Mouse (Mus musculus) embryonic facial prominence, embryonic 10.5 days (tissue): ENCODE measurements around the gene Nfix. TPM values are rescaled to one million over a fixed set of nuclear protein-coding genes. Genes with fewer than 3 reads are reported as not detected.
A peak's percentile ranks its signal among the peaks of the same experiment; 100 is the strongest.

Experiments
- DNase-seq: peaks from one replicate; pipeline ENCODE4 v3.0.0-alpha.2; 2017; ENCODE audit warnings: low spot score
- H3K27ac ChIP-seq: fragments of 300-500 bp; sonication (generic); replicated peaks from 2 replicates; pipeline ENCODE4 v1.5.1; 2016; ENCODE audit warnings: mild to moderate bottlenecking
- H3K27me3 ChIP-seq: fragments of 300-500 bp; sonication (generic); replicated peaks from 2 replicates; pipeline ENCODE4 v1.6.1; 2016; ENCODE audit warnings: low read depth, mild to moderate bottlenecking; ENCODE audit not compliant: poor library complexity, severe bottlenecking
- H3K36me3 ChIP-seq: fragments of 300-500 bp; sonication (generic); replicated peaks from 2 replicates; pipeline ENCODE4 v1.6.1; 2016; ENCODE audit warnings: mild to moderate bottlenecking, moderate library complexity
- H3K4me1 ChIP-seq: fragments of 300-500 bp; sonication (generic); 2 replicates; pipeline ENCODE4 v1.6.1; 2016
- H3K4me3 ChIP-seq: fragments of 300-500 bp; sonication (generic); 2 replicates; pipeline ENCODE4 v1.5.1; 2016; ENCODE audit warnings: mild to moderate bottlenecking, moderate library complexity
- H3K9me3 ChIP-seq: fragments of 300-500 bp; sonication (generic); 2 replicates; pipeline ENCODE4 v1.6.1; 2016; ENCODE audit warnings: mild to moderate bottlenecking
- WGBS: fragments of 180-500 bp; shearing (Covaris S2); methylation state at CpG from one replicate; pipeline ENCODE4 v1.1.7; 2016; 5-methylcytosine and 5-hydroxymethylcytosine counted together
- polyA plus RNA-seq: library from polyadenylated mRNA; unstranded; fragments of >200 nt; fragmentation: Nextera tagmentation; extraction: Ambion mirVana; gene quantifications from 2 replicates; pipeline ENCODE4 v1.2.1, GENCODE M21; 2016

Gene Nfix
- polyA plus RNA-seq, 1 experiment from 2014 or later: 0.77 TPM

- no peak overlapping the region for H3K4me3 ChIP-seq
- peaks cover 8% of the 10 kb centered on the region for H3K4me1 ChIP-seq
These were observed 19.0 kb downstream of the Nfix start for GRCm38 (mm10) chr8:84780949-84781680.

GRCm38 (mm10) chr8:84780225-84780555 is 20.0 kb downstream of the Nfix start:
- no peaks in the 10 kb centered on the region for H3K9me3 ChIP-seq
- peaks cover 100% of the 10 kb centered on the region for H3K27me3 ChIP-seq
- peaks cover 4% of the 10 kb centered on the region for H3K4me1 ChIP-seq
- H3K36me3 ChIP-seq: no peaks in the 10 kb centered on the region
- under 1% methylated on average over 13 of the region's 13 CpGs for WGBS
- no peak overlapping the region for H3K4me3 ChIP-seq
- H3K27ac ChIP-seq: no peak overlapping the region
- peak; percentile 48 for DNase-seq

More at GRCm38 (mm10) chr8:84780949-84781680, 19.0 kb downstream of the Nfix start:
- Histone ChIP-seq H3K9me3 (no peaks in the 10 kb centered on the region), H3K36me3 (no peaks in the 10 kb centered on the region), H3K27ac (no peak overlapping the region), H3K27me3 (peaks cover 100% of the 10 kb centered on the region)
- peak; percentile 44 for DNase-seq
- WGBS: 3% methylated on average over 6 of the region's 6 CpGs

- no peak overlapping the region for H3K27ac ChIP-seq
- H3K4me3 ChIP-seq: no peak overlapping the region
- peaks cover 7% of the 10 kb centered on the region for H3K4me1 ChIP-seq
- WGBS: 1% methylated on average over 19 of the region's 19 CpGs
- no peaks in the 10 kb centered on the region for H3K9me3 ChIP-seq
- DNase-seq: peak; percentile 45
- no peaks in the 10 kb centered on the region for H3K36me3 ChIP-seq
- H3K27me3 ChIP-seq: peaks cover 100% of the 10 kb centered on the region
These were observed 20.5 kb downstream of the Nfix start for GRCm38 (mm10) chr8:84779519-84780224.

GRCm38 (mm10) chr8:84778638-84779380 is 21.3 kb downstream of the Nfix start:
- Histone ChIP-seq H3K27me3 (peaks cover 100% of the 10 kb centered on the region), H3K4me1 (peaks cover 15% of the 10 kb centered on the region), H3K27ac (no peak overlapping the region), H3K4me3 (no peak overlapping the region), H3K9me3 (no peaks in the 10 kb centered on the region), H3K36me3 (no peaks in the 10 kb centered on the region)
- 1% methylated on average over 11 of the region's 11 CpGs for WGBS
- DNase-seq: peak; percentile 35

GRCm38 (mm10) chr8:84777899-84778637 is 22.1 kb downstream of the Nfix start:
- Histone ChIP-seq H3K27me3 (peaks cover 100% of the 10 kb centered on the region), H3K4me3 (no peak overlapping the region), H3K9me3 (no peaks in the 10 kb centered on the region), H3K36me3 (no peaks in the 10 kb centered on the region), H3K27ac (no peak overlapping the region), H3K4me1 (peaks cover 20% of the 10 kb centered on the region)
- WGBS: 6% methylated on average over 10 of the region's 10 CpGs
- peak; percentile 41 for DNase-seq

GRCm38 (mm10) chr8:84776569-84776968 is 23.6 kb downstream of the Nfix start:
- no peak for DNase-seq
- Histone ChIP-seq H3K4me1 (peaks cover 28% of the 10 kb centered on the region), H3K27me3 (peaks cover 100% of the 10 kb centered on the region), H3K9me3 (no peaks in the 10 kb centered on the region), H3K4me3 (no peak overlapping the region), H3K36me3 (no peaks in the 10 kb centered on the region), H3K27ac (no peak overlapping the region)
- WGBS: 8% methylated on average over 1 of the region's 1 CpGs

- under 1% methylated on average over 7 of the region's 7 CpGs for WGBS
- DNase-seq: peak; percentile 39
These were observed 24.5 kb downstream of the Nfix start for GRCm38 (mm10) chr8:84775621-84776113.

GRCm38 (mm10) chr8:84775105-84775591 is 25.0 kb downstream of the Nfix start:
- H3K27me3 ChIP-seq: peaks cover 100% of the 10 kb centered on the region
- peaks cover 38% of the 10 kb centered on the region for H3K4me1 ChIP-seq
- no peak for DNase-seq
- under 1% methylated on average over 13 of the region's 13 CpGs for WGBS
- H3K9me3 ChIP-seq: no peaks in the 10 kb centered on the region
- no peaks in the 10 kb centered on the region for H3K36me3 ChIP-seq
- H3K4me3 ChIP-seq: no peak overlapping the region
- no peak overlapping the region for H3K27ac ChIP-seq

More at GRCm38 (mm10) chr8:84775621-84776113, 24.5 kb downstream of the Nfix start:
- Histone ChIP-seq H3K36me3 (no peaks in the 10 kb centered on the region), H3K27ac (no peak overlapping the region), H3K4me3 (no peak overlapping the region), H3K4me1 (peaks cover 34% of the 10 kb centered on the region), H3K27me3 (peaks cover 100% of the 10 kb centered on the region), H3K9me3 (no peaks in the 10 kb centered on the region)

GRCm38 (mm10) chr8:84774473-84774911 is 25.7 kb downstream of the Nfix start:
- 4% methylated on average over 10 of the region's 10 CpGs for WGBS
- H3K27ac ChIP-seq: no peak overlapping the region
- DNase-seq: no peak
- no peaks in the 10 kb centered on the region for H3K36me3 ChIP-seq
- no peaks in the 10 kb centered on the region for H3K9me3 ChIP-seq
- H3K4me1 ChIP-seq: peaks cover 41% of the 10 kb centered on the region
- H3K4me3 ChIP-seq: peak overlapping the region; percentile 8; the same call in 1 of the 2 replicates
- H3K27me3 ChIP-seq: peaks cover 100% of the 10 kb centered on the region

- H3K4me1 ChIP-seq: peaks cover 41% of the 10 kb centered on the region
- peaks cover 100% of the 10 kb centered on the region for H3K27me3 ChIP-seq
- H3K36me3 ChIP-seq: no peaks in the 10 kb centered on the region
- H3K4me3 ChIP-seq: peak overlapping the region; percentile 34; the same call in 1 of the 2 replicates
- no peaks in the 10 kb centered on the region for H3K9me3 ChIP-seq
- WGBS: under 1% methylated on average over 19 of the region's 19 CpGs
- H3K27ac ChIP-seq: no peak overlapping the region
- peak; percentile 68 for DNase-seq
These were observed 26.3 kb downstream of the Nfix start for GRCm38 (mm10) chr8:84773833-84774232.

GRCm38 (mm10) chr8:84773304-84773703 is 26.8 kb downstream of the Nfix start:
- Histone ChIP-seq H3K36me3 (no peaks in the 10 kb centered on the region), H3K9me3 (no peaks in the 10 kb centered on the region), H3K4me3 (peak overlapping the region; percentile 34; the same call in 1 of the 2 replicates), H3K27ac (no peak overlapping the region), H3K4me1 (peaks cover 41% of the 10 kb centered on the region), H3K27me3 (peaks cover 100% of the 10 kb centered on the region)
- 1% methylated on average over 9 of the region's 9 CpGs for WGBS
- no peak for DNase-seq
